Mouse (Mus musculus) retina, postnatal 7 days (tissue): Measurements from ENCODE around the gene Atp8b4.

Source experiments
- DNase-seq: peaks from one replicate; pipeline ENCODE4 v3.0.0-alpha.2; 2012; ENCODE audit warnings: low read depth, low spot score

The Atp8b4 gene

DNA sequence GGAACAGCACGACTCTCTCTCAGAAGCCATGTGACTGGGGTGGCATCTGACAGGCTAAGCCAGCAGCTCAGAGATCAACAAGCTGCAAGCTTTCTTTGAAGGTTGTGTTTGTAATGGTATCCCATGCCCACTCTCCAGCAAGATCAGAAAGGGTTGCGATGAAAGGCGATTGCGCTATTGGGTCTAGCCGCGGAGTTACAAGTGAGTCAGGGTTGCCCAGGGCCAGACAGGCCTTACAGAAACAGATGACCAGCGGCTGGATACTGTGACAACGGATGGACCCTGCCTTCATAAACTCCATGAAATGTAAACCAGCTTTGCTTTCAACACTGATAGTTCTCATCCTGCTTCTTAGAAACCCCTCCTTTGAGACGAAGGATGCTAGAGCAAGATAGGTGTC is 66.2 kb downstream of the Atp8b4 start:
- no peak for DNase-seq

DNA sequence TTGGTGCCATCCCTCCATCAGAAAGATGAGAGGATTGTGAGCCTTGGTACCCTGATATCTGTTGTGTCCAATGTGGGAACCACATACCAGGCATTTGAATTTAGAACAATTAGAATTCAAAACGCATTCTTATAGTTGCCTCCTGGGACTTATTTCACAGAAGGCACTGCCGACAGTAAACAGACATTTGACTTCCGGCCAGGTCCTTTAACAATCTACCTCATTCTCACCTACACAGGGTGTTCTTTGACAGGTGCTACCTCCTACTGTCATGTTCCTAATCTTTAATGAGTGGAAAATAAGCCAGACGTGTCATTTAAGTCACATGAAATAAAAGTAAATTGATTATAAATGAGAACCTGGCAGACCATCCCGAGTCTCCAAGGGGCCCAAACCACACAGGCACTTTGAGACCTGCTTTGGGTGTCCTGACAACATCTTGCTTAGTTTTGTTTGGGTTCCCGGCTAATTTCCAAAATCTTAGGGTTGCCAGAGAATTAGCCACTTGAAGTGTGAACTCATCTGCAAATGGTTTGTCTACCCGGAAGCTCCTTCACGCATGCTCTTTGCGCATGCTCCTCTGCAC is 67.9 kb downstream of the Atp8b4 start:
- no peak for DNase-seq

DNA sequence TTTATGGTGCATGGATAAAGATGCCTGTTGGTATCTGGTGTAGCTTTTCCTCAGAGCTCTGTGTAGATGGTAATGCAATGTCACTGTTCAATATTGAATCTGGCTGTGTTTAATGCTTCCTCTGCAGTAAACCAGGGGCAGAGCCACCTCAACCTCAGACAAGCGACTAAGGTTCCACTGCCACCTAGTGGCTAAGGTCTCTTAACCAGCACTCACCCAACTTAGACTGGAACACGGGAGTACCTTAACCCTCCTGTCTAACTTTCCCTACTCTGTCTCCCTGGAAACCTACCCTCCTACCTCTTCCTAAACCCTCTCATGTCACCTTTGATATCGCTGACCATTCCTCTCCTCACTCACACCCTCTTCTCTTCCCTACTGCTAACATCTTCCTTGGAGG is 71.2 kb downstream of the Atp8b4 start:
- peak; percentile 36 for DNase-seq

DNA sequence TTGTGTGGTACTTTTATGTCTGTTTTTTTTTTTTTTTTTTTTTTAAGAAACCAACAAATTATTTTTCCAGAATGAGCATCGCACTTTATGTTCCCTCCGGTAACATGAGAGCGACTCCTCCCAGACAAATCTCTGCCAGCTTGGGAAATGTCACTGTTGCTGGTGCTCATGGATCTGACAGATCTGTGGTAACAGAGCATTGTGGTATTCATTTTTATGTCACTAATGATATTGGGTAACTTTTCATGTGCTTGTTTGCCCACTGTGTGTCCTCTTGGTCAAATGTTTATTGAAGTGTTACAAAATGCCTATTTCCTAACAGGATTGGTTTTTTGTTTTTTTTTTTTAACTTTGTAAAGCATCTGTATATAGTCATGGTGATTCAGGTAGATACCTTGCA is 75.3 kb downstream of the Atp8b4 start:
- no peak for DNase-seq

DNA sequence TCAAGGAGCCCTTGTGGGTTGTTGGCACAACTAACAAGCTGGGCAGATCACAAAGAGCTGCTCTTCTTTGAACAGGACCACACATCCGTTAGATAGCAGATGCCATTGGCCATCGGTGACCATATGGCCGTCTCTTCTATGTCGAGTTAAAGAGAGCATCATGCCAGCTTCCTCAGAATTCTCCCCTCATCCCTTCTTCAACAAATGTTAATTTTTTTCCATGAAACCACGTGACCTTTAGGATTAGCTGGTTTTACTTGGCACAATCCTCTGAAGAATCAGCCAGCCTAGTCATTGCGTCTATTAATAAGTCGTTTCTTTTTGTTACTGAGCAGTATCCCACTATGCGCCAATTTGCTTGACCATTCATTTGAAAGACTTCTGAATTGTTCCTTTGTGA is 75.8 kb downstream of the Atp8b4 start:
- no peak for DNase-seq

DNA sequence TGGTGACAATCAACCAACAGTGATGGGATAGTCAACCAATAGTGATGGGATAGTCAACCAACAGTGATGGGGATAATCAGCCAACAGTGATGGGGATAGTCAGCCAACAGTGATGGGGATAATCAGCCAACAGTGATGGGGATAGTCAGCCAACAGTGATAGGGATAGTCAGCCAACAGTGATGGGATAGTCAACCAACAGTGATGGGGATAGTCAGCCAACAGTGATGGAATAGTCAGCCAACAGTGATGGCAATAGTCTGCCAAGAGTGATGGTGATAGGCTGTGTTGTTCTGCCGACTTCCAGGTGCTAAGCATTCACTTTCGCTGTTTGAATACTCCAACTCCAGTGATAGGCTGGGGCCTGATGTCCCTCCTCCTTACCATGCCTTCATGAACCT is 79.6 kb downstream of the Atp8b4 start:
- no peak for DNase-seq

DNA sequence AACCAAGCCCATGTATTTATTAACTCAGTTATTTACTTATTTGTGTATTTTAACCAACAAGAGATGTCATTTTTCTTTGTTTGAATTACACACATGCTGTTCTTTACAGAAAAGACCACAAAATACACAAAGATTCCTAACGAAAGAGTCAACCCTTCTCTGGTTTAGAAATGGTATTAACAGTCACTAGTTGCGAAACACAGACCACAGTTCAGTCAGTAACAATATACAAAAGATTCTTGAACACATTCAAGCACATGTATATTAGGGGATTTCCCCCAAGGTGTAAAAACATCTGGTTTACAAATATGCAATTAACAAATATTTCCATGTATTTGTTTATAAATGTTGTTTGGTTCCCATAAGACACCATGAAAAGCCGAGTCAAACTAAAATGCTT is 81.6 kb downstream of the Atp8b4 start:
- no peak for DNase-seq

DNA sequence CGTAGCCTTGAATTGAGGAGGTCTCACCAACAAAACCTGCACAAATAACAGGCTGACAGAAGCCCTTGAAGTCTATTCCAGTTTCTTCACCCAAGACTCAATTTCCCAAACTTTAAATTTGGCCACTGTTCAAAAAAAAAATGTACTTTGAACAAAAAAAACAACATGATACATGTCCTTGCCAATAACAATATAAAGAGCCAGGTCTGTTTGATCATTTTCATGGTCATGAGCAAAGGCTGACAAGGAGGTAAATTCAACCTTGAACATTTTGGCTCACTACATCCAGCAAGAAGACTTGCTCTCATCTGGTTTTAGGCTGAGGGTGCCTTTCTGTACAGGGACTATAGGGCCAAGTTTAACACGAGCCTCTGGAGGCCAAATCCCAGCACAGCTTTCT is 83.7 kb downstream of the Atp8b4 start:
- DNase-seq = no peak

DNA sequence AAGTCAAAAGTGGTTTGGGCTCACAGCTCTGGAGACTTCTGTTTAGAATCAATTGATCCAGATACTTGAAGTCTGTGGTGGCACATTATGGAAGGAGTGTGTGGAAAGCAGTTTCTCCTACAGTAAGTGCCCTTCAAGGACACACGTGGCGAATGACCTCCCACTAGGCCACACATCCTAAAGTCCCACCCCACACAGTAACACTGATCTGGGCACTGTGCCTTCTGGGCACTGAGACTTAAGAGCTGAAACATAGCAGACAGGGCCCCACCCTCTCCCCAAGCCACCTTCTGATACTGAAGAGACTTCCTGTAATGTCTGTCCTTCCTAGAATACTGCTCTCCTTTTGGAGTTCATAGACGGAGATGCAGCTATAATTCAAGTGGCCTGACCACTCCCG is 84.5 kb downstream of the Atp8b4 start:
- DNase-seq = no peak

DNA sequence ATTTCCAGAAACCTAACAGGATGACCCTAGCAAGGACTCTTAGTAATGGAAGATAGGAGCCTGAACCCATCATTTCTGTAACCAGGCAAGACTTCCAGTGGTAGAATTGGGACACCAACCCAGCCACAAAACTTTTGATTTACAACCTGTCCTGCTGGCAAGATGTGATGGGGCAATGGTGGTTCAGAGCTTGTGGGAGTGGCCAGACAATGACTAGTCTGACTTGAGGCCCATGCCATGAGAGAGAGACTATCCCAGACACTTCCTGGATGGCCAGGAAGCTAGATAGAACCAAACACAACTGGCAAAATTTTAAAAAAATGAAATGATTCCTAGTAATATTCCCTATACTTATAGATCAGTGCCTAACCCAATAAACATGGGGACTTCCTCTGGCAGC is 87.7 kb downstream of the Atp8b4 start:
- DNase-seq = no peak

DNA sequence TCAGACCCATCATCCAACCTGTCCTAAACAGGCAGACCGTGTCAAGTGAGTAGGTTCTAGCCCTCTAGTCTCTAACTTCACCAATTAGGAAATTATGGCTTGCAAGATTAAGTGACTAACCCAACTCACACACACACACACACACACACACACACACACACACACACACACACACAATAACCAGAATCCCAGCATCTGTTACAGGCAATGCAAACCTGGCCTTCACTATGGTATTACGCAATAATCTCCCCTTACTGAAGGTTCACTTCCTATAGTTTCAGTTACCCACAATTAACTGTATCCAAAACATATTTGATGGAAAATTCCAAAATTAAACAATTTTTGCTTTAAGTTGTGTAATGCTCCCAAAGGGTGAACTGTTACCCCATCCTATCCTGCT is 101.0 kb downstream of the Atp8b4 start:
- no peak for DNase-seq

DNA sequence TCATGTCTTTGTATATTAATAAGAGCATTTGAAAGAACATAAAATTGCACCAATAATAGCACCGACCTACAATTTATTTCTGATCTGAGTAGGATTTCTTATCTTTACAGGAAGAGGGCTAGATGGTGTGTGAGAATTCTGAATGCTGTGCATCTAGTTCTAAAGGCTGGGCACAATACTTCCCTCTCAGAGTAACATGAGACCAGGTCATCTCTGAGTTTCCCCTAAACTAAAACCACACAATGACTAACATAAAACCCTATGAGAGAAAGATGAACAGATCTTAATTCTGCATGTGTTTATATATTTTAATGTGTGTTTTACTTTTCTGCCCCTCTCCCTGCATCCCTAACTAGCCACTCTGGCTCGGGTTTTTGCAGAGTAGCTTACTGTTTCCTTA is 101.5 kb downstream of the Atp8b4 start:
- no peak for DNase-seq

DNA sequence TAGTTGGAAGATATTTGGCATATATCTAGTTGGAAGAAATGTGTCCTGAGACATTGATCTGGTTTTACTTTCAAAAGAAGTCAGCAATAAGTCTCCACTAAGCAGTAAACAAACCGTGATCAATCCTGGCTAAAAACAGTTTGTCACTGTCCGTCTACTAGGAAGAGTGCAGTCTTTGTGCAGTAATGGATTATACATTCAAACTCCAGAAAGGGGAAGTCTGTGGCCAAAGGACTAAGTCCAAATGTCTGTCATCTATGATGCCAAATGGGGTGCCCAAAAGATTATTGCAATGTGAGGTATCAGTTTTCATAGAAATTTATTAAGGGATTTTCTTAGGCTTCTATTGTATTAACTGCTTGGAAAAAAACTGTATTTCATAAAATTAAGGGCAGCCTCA is 102.3 kb downstream of the Atp8b4 start:
- DNase-seq = no peak

DNA sequence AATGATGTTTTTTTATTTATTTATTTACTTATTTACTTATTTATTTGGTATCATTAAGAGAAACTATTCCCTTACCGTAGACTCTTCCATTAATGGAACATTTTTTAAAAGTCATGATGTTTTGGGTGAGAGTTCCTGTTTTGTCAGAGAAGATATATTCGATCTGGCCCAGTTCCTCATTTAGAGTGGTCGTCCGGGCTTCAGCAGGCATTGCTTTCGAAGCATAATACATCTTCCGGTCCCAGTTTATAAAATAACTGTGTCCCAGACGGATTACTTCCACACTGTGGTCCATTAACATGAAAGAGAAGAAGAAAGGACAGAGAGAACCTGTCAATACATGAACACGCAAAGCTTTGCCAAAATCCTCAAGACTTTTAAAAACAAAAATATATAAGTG is 103.0 kb downstream of the Atp8b4 start:
- DNase-seq = no peak

DNA sequence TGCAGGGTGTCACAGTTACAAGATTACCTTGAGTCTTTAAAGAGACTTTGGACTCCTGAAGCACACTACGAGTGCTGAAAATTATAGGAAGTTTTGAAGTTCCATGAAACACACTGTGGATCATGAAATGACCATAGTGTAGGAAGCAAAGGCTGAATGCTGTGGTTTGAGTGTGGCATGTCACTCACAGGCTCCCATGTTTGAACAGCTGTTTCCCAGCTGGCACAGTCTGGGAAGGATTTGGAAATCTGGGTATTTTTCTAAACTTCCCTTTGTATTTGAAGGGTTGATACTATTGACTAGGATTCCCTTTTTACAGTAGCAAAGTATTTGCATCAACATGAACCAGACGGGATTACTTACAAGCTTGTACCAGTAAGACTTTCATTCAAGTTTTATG is 105.5 kb downstream of the Atp8b4 start:
- no peak for DNase-seq

DNA sequence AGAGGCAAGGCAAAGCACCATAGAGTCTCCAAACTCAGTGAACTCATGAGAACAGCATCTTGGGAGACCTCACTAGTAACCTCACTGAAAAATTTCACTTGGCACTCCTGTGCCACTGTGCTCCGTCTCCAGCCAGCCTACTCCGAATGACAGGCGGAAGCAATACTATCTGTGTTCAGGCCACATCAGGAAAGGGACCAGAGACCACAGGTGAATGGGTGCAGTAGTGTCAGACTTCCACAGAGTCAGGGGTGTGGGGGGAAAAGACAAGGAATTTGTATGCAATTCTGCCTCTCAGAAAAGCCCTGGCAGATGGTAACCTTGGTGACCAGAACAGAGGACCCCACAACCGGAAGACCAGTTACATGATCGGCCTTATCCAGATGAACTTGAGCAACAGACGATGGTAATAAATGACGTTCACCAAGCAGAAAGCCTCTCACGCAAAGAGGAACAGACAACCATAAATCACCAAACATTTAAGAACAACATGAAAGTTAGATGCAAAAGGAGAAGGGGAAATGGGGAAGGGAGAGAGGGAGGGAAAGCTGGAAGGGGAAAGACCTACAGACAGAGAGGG is 112.9 kb downstream of the Atp8b4 start:
- no peak for DNase-seq

DNA sequence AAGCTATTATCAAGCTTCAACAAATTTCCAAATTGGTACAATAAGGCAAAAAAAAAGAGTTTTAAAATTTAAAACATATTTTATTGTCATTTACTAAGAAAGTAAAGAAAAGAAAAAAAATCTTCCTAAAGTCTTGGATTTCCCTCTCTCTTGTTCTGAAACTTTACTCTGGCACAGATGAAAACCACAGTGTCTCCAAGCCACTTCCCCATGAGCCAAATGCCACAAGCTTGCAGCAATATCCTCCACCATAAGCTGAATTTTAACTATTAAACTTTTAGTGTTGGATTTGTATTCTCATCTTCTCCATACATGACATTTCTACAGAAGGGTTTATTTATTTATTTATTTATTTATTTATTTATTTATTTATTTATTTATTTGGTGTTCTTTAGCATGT is 114.4 kb downstream of the Atp8b4 start:
- no peak for DNase-seq

DNA sequence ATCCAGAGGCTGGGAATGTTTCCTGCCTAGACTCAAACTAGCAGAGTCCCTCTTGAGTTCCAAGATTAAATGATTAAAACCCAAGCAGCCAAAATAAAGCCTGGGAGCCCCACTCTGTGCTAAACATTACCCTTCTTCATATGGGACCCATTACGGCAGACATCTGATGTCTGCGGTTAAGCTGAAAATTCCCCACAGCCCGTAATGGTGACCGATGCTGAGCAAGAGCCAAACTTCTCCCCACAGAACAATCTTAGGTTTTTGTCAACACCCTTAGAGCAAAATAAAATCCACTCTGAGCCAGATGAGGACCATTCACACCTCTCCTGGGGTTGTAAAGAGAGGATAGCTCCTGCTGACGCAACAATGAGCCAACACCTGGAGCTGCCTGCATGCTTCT is 120.2 kb downstream of the Atp8b4 start:
- DNase-seq = no peak

DNA sequence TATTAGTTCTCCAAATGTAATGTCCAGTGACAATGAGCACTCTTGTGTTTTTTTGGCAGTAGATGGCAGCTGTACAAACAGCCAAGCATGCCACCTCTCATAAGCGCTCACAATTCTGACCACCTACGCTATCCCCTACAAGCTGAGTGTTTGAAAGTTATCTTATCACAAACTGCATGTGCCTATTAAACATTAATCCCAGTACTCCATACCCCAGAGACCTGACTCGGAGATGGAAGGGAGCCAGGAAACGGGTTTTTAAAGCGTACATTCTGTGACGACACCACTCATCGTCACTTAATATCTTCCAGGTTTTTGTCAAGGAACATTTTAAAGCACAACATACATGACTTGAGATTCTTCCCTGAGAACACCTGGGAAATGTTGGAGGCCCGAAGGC is 128.8 kb downstream of the Atp8b4 start:
- no peak for DNase-seq

DNA sequence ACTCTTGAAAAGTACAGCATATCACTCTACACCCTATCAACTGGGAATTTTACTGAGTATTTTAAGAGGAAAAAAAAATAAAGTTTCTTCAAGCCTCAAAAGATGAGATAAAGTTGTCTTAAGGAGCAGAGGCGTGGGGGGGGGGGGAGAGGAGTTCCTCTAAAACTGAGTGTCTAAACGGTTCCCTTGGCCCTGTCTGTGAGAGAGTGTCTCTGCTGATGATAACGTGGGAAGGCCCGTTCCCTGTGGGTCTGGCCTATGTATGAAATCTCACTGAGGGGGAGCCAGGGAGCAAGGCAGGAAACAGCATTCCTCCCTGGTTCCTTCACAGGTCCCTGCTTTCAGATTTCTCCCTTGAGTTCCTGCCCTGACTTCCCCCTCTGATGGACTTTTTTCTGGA is 130.7 kb downstream of the Atp8b4 start:
- no peak for DNase-seq

DNA sequence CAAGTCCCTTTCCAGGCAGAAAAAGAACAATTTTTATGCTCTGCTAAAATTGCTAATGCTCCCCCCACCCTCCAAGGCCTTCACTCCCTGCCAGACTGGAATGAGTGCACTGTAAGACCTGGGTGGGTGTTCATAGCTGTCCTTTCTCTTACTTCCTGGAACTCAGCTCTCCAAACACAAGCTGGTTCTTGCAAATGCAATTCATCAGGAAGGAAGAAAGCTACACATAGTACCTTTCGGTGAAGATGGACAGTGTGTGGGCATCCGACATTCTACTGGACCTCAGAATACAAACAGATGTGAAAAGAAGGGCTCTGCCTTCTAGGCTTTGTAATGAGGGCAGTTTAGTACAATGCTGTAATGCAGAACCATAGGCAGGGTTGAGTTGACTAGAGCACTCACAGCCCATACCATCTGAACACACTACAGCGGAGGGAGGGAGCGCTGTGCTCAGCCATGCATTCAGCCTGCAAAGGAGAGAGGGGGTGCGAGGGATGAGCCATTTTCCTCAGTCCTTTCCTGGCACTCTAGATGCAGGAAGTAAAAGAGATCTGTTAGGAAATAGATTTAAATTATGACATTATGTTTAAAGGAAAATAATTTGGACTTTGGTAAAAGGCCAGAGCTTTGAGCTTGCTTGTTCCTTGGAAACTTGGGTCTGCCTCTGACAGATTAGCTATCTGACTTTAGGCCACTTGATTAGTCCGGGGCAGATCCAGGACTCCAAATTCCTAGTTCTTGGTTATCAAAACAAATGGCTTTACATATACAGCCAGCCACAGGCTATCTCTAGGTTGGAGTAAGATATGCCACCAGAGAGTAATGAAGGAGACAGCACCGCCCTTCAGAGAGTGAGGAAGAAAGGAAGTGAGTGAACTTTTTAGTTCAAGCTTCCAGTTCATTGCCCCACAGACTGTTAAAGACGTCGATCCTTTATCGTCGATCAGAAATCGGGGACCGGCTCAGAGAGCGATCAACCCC is 136.4 kb downstream of the Atp8b4 start:
- no peak for DNase-seq

DNA sequence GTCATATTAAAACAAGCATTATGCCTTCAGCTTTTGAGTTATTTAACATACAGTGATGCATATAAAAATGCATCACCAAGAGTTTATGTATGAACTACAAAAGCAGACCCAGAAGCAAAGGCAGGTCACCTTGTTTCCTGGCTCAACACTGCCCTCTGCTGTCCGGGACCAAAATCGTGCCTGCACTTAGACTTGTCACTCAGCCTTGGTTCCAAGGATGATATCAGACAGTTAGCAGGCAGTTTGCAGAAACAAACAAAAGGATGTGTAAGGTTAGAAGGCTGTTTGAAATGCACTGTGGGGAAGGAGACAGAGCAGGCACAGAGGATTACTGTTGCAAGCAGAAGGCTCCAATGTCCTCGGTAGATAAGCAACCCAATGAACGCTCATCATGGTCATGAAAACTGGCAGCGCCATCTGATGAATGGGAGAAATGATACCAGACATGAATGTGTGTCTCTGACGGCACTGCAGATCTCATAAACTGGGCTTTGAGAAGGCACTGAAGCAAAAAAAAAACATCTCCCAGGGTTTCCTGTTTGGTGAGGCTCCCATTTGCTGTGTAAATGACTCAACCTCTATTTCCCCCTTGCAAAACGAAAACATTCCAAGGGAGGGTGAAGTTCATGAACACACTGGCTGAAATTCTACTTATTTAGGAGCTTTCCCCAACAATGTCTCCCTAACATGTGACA is 137.3 kb downstream of the Atp8b4 start:
- DNase-seq = peak; percentile 50
